Mouse (Mus musculus): ENCODE measurements around the gene Olfr463. TPM values are rescaled to one million over a fixed set of nuclear protein-coding genes. Genes with fewer than 3 reads are reported as not detected.

Gene Olfr463
- total and polyA plus RNA-seq, 3 experiments = not detected

DNA sequence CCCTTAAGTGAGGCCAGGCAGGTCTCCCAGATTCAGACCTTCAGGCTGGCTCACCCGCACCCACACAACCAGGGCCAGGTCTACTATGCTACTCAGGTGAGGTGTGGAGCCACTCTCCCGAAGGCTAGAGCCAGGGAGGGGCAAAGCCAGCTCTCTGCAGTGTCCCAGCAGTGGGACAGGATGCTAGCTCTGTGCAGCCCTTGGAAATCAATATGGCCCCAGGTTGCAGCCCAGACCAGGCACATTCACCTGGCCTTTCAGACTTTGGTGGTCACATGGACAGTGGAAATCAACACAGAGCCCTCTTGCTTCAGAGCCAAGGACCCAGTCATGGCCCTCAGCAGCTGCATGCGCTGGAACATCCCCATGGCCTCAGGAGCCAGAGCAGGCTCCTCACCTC, 7.1 kb upstream of the Olfr463 start:
- no peak overlapping the region for H3K4me2 ChIP-seq (ENCODE audit: insufficient read depth, low read depth, poor library complexity, severe bottlenecking)
- dilution Hi-C loops (cut with MboI; ENCODE audit: extremely low pct_ligation_motif_present, extremely low pct_unique_long_range_greater_than_20kb, low sequenced_read_pairs) (no loop called here), in situ Hi-C loops (cut with MboI; ENCODE audit: low pct_ligation_motif_present, low pct_unique_long_range_greater_than_20kb, low sequenced_read_pairs) (no loop called here)
- H3K79me2 ChIP-seq (replicated peaks; ENCODE audit: control insufficient read depth, extremely low read depth, insufficient read depth, poor library complexity, severe bottlenecking) = no peaks in the 10 kb centered on the region
- H3K4me3 ChIP-seq (replicated peaks in 1 of 3; ENCODE audit: low read depth in 2 of 3, low read length in 2 of 3, poor library complexity in 1 of 3) = no peak overlapping the region
- peaks cover 4 to 8% of the 10 kb centered on the region in 2 experiments; a peak in 2 of 4 replicates for H3K4me1 ChIP-seq (ENCODE audit: control insufficient read depth in 1 of 2, insufficient read depth in 2 of 2)
- no peak for DNase-seq (ENCODE audit: extremely low read depth)
- no peaks in the 10 kb centered on the region for H3K36me3 ChIP-seq (replicated peaks in 1 of 2; ENCODE audit: control insufficient read depth in 1 of 2, insufficient read depth in 1 of 2, low read length in 1 of 2)
- peaks cover 48% of the 10 kb centered on the region for H3K27me3 ChIP-seq (replicated peaks)
- TF ChIP-seq MYC (IDR thresholded peaks at IDR 0.05; ENCODE audit: low read depth, low read length) = no peak
- no peak overlapping the region for H3K27ac ChIP-seq (ENCODE audit: insufficient read depth, low read depth)
- H3K9me3 ChIP-seq (replicated peaks; ENCODE audit: low read length) = peaks cover 2% of the 10 kb centered on the region
- no peak overlapping the region for H3K9ac ChIP-seq (ENCODE audit: insufficient read depth, low read depth)

DNA sequence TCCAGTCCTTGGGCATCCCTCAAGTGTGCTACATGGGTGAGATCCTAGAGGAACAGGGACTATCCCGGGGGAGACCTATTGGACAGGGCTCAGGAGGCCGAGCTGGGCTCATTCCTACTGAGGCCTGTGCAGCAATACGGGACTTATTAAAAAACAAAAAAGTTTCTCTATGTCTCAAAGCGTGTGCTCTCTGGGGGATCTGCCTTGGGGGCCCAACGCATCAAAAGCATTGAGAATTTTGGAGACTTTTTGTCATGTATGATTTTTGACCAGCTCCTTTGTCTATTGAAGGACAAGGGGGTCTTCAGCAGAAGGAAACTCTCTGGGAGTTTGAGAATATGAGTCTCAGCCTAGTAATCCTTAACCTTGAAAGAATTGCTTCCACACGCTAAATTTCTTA, 5.0 kb downstream of the Olfr463 start, which contains the start of gene Olfr462:
Gene Olfr462 (minus strand): TSS at position 101 of the 400 bp plus-strand sequence.
- in situ Hi-C loops (cut with MboI; ENCODE audit: low pct_ligation_motif_present, low pct_unique_long_range_greater_than_20kb, low sequenced_read_pairs) (no loop called here), dilution Hi-C loops (cut with MboI; ENCODE audit: extremely low pct_ligation_motif_present, extremely low pct_unique_long_range_greater_than_20kb, low sequenced_read_pairs) (no loop called here)
- TF ChIP-seq CHD1 (IDR thresholded peaks at IDR 0.05; ENCODE audit: low read depth, low read length) (no peak), MAFK (IDR thresholded peaks at IDR 0.05; ENCODE audit: insufficient replicate concordance, low read length) (no peak), MAZ (IDR thresholded peaks at IDR 0.05; ENCODE audit: low read depth, low read length) (no peak), ZKSCAN1 (IDR thresholded peaks at IDR 0.05; ENCODE audit: borderline replicate concordance, low read depth, low read length) (no peak)

DNA sequence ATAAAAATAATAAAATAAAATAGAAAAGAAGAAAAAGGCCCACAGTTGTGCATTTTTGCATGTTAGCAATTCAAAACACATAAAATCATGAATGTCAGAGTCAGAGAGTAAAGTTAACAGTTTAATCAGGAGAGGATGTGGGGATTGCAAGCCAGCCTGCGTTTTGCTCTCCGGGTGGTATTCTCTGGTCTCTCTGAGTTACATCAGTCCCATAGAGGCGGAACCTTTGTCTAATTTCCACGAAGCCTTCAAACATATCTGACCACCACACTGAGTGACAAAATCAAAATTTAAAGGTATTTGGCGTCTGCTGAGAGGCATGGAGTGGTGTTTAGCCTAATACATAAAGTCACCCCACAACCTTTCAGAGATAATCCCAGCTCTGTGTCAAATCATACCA, 12.3 kb downstream of the Olfr463 start:
- Histone ChIP-seq H3K9ac (ENCODE audit: insufficient read depth, low read depth) (no peak overlapping the region), H3K4me2 (ENCODE audit: insufficient read depth, low read depth, poor library complexity, severe bottlenecking) (no peak overlapping the region), H3K79me2 (replicated peaks; ENCODE audit: control insufficient read depth, extremely low read depth, insufficient read depth, poor library complexity, severe bottlenecking) (no peaks in the 10 kb centered on the region), H3K9me3 (replicated peaks; ENCODE audit: low read length) (peaks cover 2% of the 10 kb centered on the region), H3K4me3 (replicated peaks in 1 of 3; ENCODE audit: low read depth in 2 of 3, low read length in 2 of 3, poor library complexity in 1 of 3) (no peak overlapping the region), H3K4me1 (ENCODE audit: control insufficient read depth in 1 of 2, insufficient read depth in 2 of 2) (0 out of 4 replicates have a peak, but pooled peaks cover 0 to 6% of the 10 kb centered on the region in 2 experiments), H3K36me3 (replicated peaks in 1 of 2; ENCODE audit: control insufficient read depth in 1 of 2, insufficient read depth in 1 of 2, low read length in 1 of 2) (no peaks in the 10 kb centered on the region), H3K27me3 (replicated peaks) (peaks cover 45% of the 10 kb centered on the region), H3K27ac (ENCODE audit: insufficient read depth, low read depth) (no peak overlapping the region)
- dilution Hi-C loops (cut with MboI; ENCODE audit: extremely low pct_ligation_motif_present, extremely low pct_unique_long_range_greater_than_20kb, low sequenced_read_pairs) = no loop called here
- in situ Hi-C loops (cut with MboI; ENCODE audit: low pct_ligation_motif_present, low pct_unique_long_range_greater_than_20kb, low sequenced_read_pairs) = no loop called here
- DNase-seq (ENCODE audit: extremely low read depth) = no peak
- TF ChIP-seq MAFK (IDR thresholded peaks at IDR 0.05; ENCODE audit: insufficient replicate concordance, low read length) (no peak), EP300 (IDR thresholded peaks at IDR 0.05; ENCODE audit: low read length) (no peak)

More for the DNA sequence above, 5.0 kb downstream of the Olfr463 start, which contains the start of gene Olfr462:
- Histone ChIP-seq H3K27ac (ENCODE audit: insufficient read depth, low read depth) (no peak within 1 kb of the TSS), H3K36me3 (replicated peaks in 1 of 2; ENCODE audit: control insufficient read depth in 1 of 2, insufficient read depth in 1 of 2, low read length in 1 of 2) (no peaks in the 10 kb centered on the region), H3K79me2 (replicated peaks; ENCODE audit: control insufficient read depth, extremely low read depth, insufficient read depth, poor library complexity, severe bottlenecking) (no peaks in the 10 kb centered on the region), H3K9ac (ENCODE audit: insufficient read depth, low read depth) (no peak within 1 kb of the TSS), H3K4me2 (ENCODE audit: insufficient read depth, low read depth, poor library complexity, severe bottlenecking) (no peak within 1 kb of the TSS), H3K4me3 (replicated peaks in 1 of 3; ENCODE audit: low read depth in 2 of 3, low read length in 2 of 3, poor library complexity in 1 of 3) (no peak within 1 kb of the TSS), H3K9me3 (replicated peaks; ENCODE audit: low read length) (no peaks in the 10 kb centered on the region), H3K4me1 (ENCODE audit: control insufficient read depth in 1 of 2, insufficient read depth in 2 of 2) (peaks cover 0 to 12% of the 10 kb centered on the region in 2 experiments; a peak in 1 of 4 replicates), H3K27me3 (replicated peaks) (peaks cover 48% of the 10 kb centered on the region)
- no peak for DNase-seq (ENCODE audit: extremely low read depth)

DNA sequence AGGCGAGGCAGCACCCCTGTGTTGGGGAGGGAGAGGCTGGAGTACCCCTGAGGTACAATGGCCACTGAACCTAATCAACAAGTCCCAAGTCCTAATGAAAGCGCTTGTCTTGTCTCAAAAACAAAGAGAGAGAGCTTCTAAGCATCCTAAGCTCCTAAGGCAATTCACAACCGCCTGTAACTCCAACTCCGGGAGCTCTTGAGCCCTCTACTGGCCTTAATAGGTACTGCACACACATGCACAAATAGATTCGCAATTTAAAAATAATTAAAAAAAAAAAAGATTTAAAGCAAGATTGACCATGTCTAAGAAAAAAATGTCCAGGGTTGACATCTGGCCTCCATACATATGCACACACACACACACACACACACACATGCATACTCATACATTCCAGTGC, 13.7 kb downstream of the Olfr463 start:
- Histone ChIP-seq H3K4me1 (ENCODE audit: control insufficient read depth in 1 of 2, insufficient read depth in 2 of 2) (no peaks in the 10 kb centered on the region), H3K27me3 (replicated peaks) (peaks cover 45% of the 10 kb centered on the region), H3K4me2 (ENCODE audit: insufficient read depth, low read depth, poor library complexity, severe bottlenecking) (no peak overlapping the region), H3K79me2 (replicated peaks; ENCODE audit: control insufficient read depth, extremely low read depth, insufficient read depth, poor library complexity, severe bottlenecking) (no peaks in the 10 kb centered on the region), H3K9ac (ENCODE audit: insufficient read depth, low read depth) (no peak overlapping the region), H3K36me3 (replicated peaks in 1 of 2; ENCODE audit: control insufficient read depth in 1 of 2, insufficient read depth in 1 of 2, low read length in 1 of 2) (no peaks in the 10 kb centered on the region), H3K27ac (ENCODE audit: insufficient read depth, low read depth) (no peak overlapping the region), H3K4me3 (replicated peaks in 1 of 3; ENCODE audit: low read depth in 2 of 3, low read length in 2 of 3, poor library complexity in 1 of 3) (no peak overlapping the region), H3K9me3 (replicated peaks; ENCODE audit: low read length) (peaks cover 2% of the 10 kb centered on the region)
- in situ Hi-C loops (cut with MboI; ENCODE audit: low pct_ligation_motif_present, low pct_unique_long_range_greater_than_20kb, low sequenced_read_pairs) = no loop called here
- dilution Hi-C loops (cut with MboI; ENCODE audit: extremely low pct_ligation_motif_present, extremely low pct_unique_long_range_greater_than_20kb, low sequenced_read_pairs) = no loop called here
- DNase-seq (ENCODE audit: extremely low read depth) = peak; percentile 58
- TF ChIP-seq CTCF (conservative IDR thresholded peaks at IDR 0.05 in 1 of 2, IDR thresholded peaks at IDR 0.05 in 1 of 2; ENCODE audit: low read depth in 2 of 2, low read length in 2 of 2) (peak; percentile 86 to 94), ZC3H11A (IDR thresholded peaks at IDR 0.05; ENCODE audit: low read depth, low read length) (peak; percentile 34; the same call in 1 of the 2 replicates), SMC3 (IDR thresholded peaks at IDR 0.05; ENCODE audit: low read depth, low read length) (peak; percentile 86), JUND (conservative IDR thresholded peaks at IDR 0.05; ENCODE audit: low read depth, low read length) (no peak), RAD21 (IDR thresholded peaks at IDR 0.05; ENCODE audit: low read depth, low read length) (peak; percentile 76)

Data from CH12.LX (cell line).